Mouse (Mus musculus) MEL (cell line): ENCODE data around the gene Inpp4b. TPM values are rescaled to one million over a fixed set of nuclear protein-coding genes. Genes with fewer than 3 reads are reported as not detected.
"Not testable (repeated sequence)": the region's sequence is repeated elsewhere in the genome, so short reads cannot be mapped to it uniquely, and the experiment has no call there.

ENCODE experiments used
- DNase-seq: peaks from one replicate; pipeline ENCODE4 v3.0.0; 2011; ENCODE audit warnings: low read depth, low spot score
- H3K27ac ChIP-seq: 2 replicates; pipeline ENCODE4 v1.5.1; 2012; ENCODE audit warnings: low read depth, mild to moderate bottlenecking, control low read depth, low read length, moderate library complexity; ENCODE audit not compliant: control insufficient read depth
- H3K27me3 ChIP-seq, 2 experiments: fragments of 150-350 bp in 1 of 2; sonication (generic) in 1 of 2; 2 replicates each; pipeline ENCODE4 v1.6.1; 2012; ENCODE audit warnings: low read length in 2 of 2, mild to moderate bottlenecking in 2 of 2, improper control_type of control experiment in 1 of 2, moderate library complexity in 1 of 2; ENCODE audit not compliant: insufficient read depth in 2 of 2, control insufficient read depth in 1 of 2
- H3K36me3 ChIP-seq, 2 experiments: 2 replicates each; pipeline ENCODE4 v1.6.1; 2012 to 2014; ENCODE audit warnings: low read length in 2 of 2, improper control_type of control experiment in 1 of 2, inconsistent platforms in 1 of 2, mild to moderate bottlenecking in 1 of 2; ENCODE audit not compliant: insufficient read depth in 2 of 2, control insufficient read depth in 1 of 2
- H3K4me1 ChIP-seq, 2 experiments: fragments of 150-350 bp in 1 of 2; sonication (generic) in 1 of 2; 2 replicates each; pipeline ENCODE4 v1.6.1; 2012; ENCODE audit warnings: low read length in 2 of 2, improper control_type of control experiment in 1 of 2, mild to moderate bottlenecking in 1 of 2; ENCODE audit not compliant: insufficient read depth in 2 of 2, control insufficient read depth in 1 of 2
- H3K4me3 ChIP-seq, 2 experiments: fragments of 150-350 bp in 1 of 2; sonication (generic) in 1 of 2; 2 replicates each; pipeline ENCODE4 v1.5.1; 2012; ENCODE audit warnings: low read depth in 2 of 2, low read length in 2 of 2, mild to moderate bottlenecking in 2 of 2, moderate library complexity in 2 of 2, control low read depth in 1 of 2, improper control_type of control experiment in 1 of 2; ENCODE audit not compliant: control insufficient read depth in 1 of 2, insufficient read depth in 1 of 2
- H3K79me2 ChIP-seq: 2 replicates; pipeline ENCODE4 v1.6.1; 2012; ENCODE audit warnings: mild to moderate bottlenecking, low read length, moderate library complexity; ENCODE audit not compliant: control insufficient read depth, poor library complexity, insufficient read depth
- H3K9ac ChIP-seq: 2 replicates; pipeline ENCODE4 v1.6.1; 2012; ENCODE audit warnings: low read depth, mild to moderate bottlenecking, control low read depth, low read length, moderate library complexity; ENCODE audit not compliant: control insufficient read depth, poor library complexity, severe bottlenecking
- H3K9me3 ChIP-seq: fragments of 150-350 bp; sonication (generic); replicated peaks from 2 replicates; pipeline ENCODE4 v1.6.1; 2012; ENCODE audit warnings: mild to moderate bottlenecking, low read length, improper control_type of control experiment, moderate library complexity; ENCODE audit not compliant: insufficient read depth
- CTCF ChIP-seq, 3 experiments: IDR thresholded peaks in 2 of 3; conservative IDR thresholded peaks in 1 of 3; 2 replicates each; pipeline ENCODE4 v1.5.1; 2011 to 2012; ENCODE audit warnings: low read length in 3 of 3, low read depth in 2 of 3, mild to moderate bottlenecking in 2 of 3, improper control_type of control experiment in 1 of 3, inconsistent platforms in 1 of 3, mixed read lengths in 1 of 3, moderate library complexity in 1 of 3; ENCODE audit not compliant: control insufficient read depth in 1 of 3, insufficient read depth in 1 of 3, poor library complexity in 1 of 3, severe bottlenecking in 1 of 3
- ELF1 ChIP-seq: IDR thresholded peaks from 2 replicates; pipeline ENCODE4 v1.6.1; 2014; ENCODE audit warnings: low read depth, mild to moderate bottlenecking, inconsistent platforms, low read length, improper control_type of control experiment, moderate library complexity
- EP300 ChIP-seq, 2 experiments: IDR thresholded peaks; 2 replicates each; pipeline ENCODE4 v1.6.1; 2011; ENCODE audit warnings: improper control_type of control experiment in 2 of 2, low read length in 2 of 2, low read depth in 1 of 2, mild to moderate bottlenecking in 1 of 2
- MAFK ChIP-seq: IDR thresholded peaks from 2 replicates; pipeline ENCODE4 v1.6.1; 2011; ENCODE audit warnings: low read depth, mild to moderate bottlenecking, low read length, improper control_type of control experiment, borderline replicate concordance
- MAX ChIP-seq: IDR thresholded peaks from 2 replicates; pipeline ENCODE4 v1.6.1; 2011; ENCODE audit warnings: low read length, improper control_type of control experiment
- MXI1 ChIP-seq: IDR thresholded peaks from 2 replicates; pipeline ENCODE4 v1.6.1; 2011; ENCODE audit warnings: mild to moderate bottlenecking, low read depth, low read length, improper control_type of control experiment
- POLR2A ChIP-seq, 2 experiments: IDR thresholded peaks; 2 replicates each; pipeline ENCODE4 v1.6.1; 2011 to 2012; ENCODE audit warnings: low read length in 2 of 2, mild to moderate bottlenecking in 2 of 2, control low read depth in 1 of 2, improper control_type of control experiment in 1 of 2, low read depth in 1 of 2, moderate library complexity in 1 of 2; ENCODE audit not compliant: control insufficient read depth in 1 of 2, insufficient read depth in 1 of 2, poor library complexity in 1 of 2
- TAL1 ChIP-seq: IDR thresholded peaks from 2 replicates; pipeline ENCODE4 v1.6.1; 2012; ENCODE audit warnings: mild to moderate bottlenecking, inconsistent platforms, low read length, moderate library complexity, mixed read lengths
- TBP ChIP-seq: IDR thresholded peaks from 2 replicates; pipeline ENCODE4 v1.8.0; 2011; ENCODE audit warnings: low read depth, low read length, improper control_type of control experiment
- USF2 ChIP-seq, 2 experiments: IDR thresholded peaks; 2 replicates each; pipeline ENCODE4 v1.6.1; 2011 to 2012; ENCODE audit warnings: improper control_type of control experiment in 2 of 2, low read length in 2 of 2, borderline replicate concordance in 1 of 2, inconsistent platforms in 1 of 2, low read depth in 1 of 2, mild to moderate bottlenecking in 1 of 2; ENCODE audit not compliant: insufficient read depth in 1 of 2
- ZC3H11A ChIP-seq: IDR thresholded peaks from 2 replicates; pipeline ENCODE4 v1.6.1; 2012; ENCODE audit warnings: low read depth, mild to moderate bottlenecking, inconsistent platforms, low read length, improper control_type of control experiment
- ZKSCAN1 ChIP-seq: IDR thresholded peaks from 2 replicates; pipeline ENCODE4 v1.6.1; 2012; ENCODE audit warnings: low read depth, mild to moderate bottlenecking, inconsistent platforms, low read length, improper control_type of control experiment, moderate library complexity
- polyA plus RNA-seq, 2 experiments: library from polyadenylated mRNA; stranded (reverse) in 1 of 2; unstranded in 1 of 2; fragments of >175 nt in 1 of 2; fragments of >200 nt in 1 of 2; gene quantifications; 2 replicates each; pipeline versions ENCODE4 v1.2.1 to v1.2.4; 2012; ENCODE audit warnings: low replicate concordance in 2 of 2, low read depth in 1 of 2; ENCODE audit not compliant: insufficient read length in 2 of 2, insufficient read depth in 1 of 2, missing spikeins in 1 of 2
- total RNA-seq: library from RNA; depleted of rRNA; stranded (reverse); fragments of 300-350 nt; gene quantifications from 2 replicates; pipeline ENCODE4 v1.2.3, GENCODE M21; 2012

Gene Inpp4b
- total and polyA plus RNA-seq, 3 experiments = 12.3 to 26.9 (median 13.6) TPM

DNA sequence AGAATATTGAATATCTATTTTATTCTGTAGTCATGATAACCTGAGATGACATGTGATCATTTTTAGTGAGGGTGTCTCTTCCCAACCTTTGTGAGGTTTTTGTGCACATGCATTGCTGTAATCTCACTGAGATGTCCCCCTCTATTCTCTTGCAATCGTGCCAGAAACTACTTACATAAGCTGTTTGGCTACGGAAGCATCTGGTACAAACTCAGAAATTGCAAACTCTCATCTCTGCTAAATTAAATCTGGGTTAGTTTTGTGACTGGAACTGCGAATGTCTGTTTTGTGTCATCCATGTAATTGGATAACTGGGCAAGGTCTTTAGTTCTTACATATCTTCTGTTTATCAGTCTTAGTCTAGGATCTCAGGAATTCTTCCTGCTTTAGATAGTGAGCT is 725.3 kb downstream of the Inpp4b start:
- Histone ChIP-seq H3K4me3 (no peak overlapping the region), H3K27ac (no peak overlapping the region), H3K79me2 (no peaks in the 10 kb centered on the region), H3K9me3 (no peaks in the 10 kb centered on the region), H3K36me3 (peaks cover 2 to 3% of the 10 kb centered on the region in 2 experiments), H3K27me3 (no peaks in the 10 kb centered on the region), H3K4me1 (0 out of 4 replicates have a peak, but pooled peaks cover 0 to 4% of the 10 kb centered on the region in 2 experiments), H3K9ac (no peak overlapping the region)
- DNase-seq = no peak
- TF ChIP-seq MAFK (no peak), ELF1 (no peak), CTCF (IDR thresholded peaks at IDR 0.05 in 2 of 3, conservative IDR thresholded peaks at IDR 0.05 in 1 of 3; ENCODE audit: control insufficient read depth in 1 of 3, insufficient read depth in 1 of 3, low read depth in 2 of 3, low read length in 3 of 3, poor library complexity in 1 of 3, severe bottlenecking in 1 of 3) (no peak)

DNA sequence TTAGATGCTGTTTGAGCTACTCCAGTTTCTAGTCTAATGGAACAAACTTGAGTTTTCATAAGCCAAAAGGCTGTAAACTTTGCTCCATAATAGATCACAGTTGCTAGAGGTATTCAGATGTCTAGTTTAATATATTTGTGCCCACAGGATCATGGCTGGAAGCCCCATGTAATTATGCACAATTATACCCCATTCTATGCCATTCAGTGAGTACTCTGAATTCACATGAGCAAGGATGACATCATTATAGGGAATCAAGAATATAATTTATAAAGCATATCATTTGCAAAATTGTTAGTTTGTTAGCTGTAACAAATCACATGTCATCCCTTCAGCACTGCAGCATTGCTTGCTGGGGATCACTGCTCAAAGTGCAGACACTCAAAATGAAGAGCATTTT is 736.9 kb downstream of the Inpp4b start:
- Histone ChIP-seq H3K27ac (no peak overlapping the region), H3K4me1 (no peaks in the 10 kb centered on the region), H3K36me3 (no peaks in the 10 kb centered on the region; a peak in 1 of 4 replicates), H3K79me2 (no peaks in the 10 kb centered on the region), H3K9ac (no peak overlapping the region), H3K4me3 (no peak overlapping the region), H3K9me3 (no peaks in the 10 kb centered on the region), H3K27me3 (no peaks in the 10 kb centered on the region)
- DNase-seq = no peak
- TF ChIP-seq TBP (no peak), MXI1 (no peak), ZKSCAN1 (no peak), USF2 (IDR thresholded peaks at IDR 0.05; ENCODE audit: borderline replicate concordance in 1 of 2, insufficient read depth in 1 of 2, low read depth in 1 of 2, low read length in 2 of 2) (no peak), MAX (no peak), TAL1 (no peak), EP300 (IDR thresholded peaks at IDR 0.05; ENCODE audit: low read depth in 1 of 2, low read length in 2 of 2) (no peak), CTCF (IDR thresholded peaks at IDR 0.05 in 2 of 3, conservative IDR thresholded peaks at IDR 0.05 in 1 of 3; ENCODE audit: control insufficient read depth in 1 of 3, insufficient read depth in 1 of 3, low read depth in 2 of 3, low read length in 3 of 3, poor library complexity in 1 of 3, severe bottlenecking in 1 of 3) (no peak), POLR2A (IDR thresholded peaks at IDR 0.05; ENCODE audit: control insufficient read depth in 1 of 2, insufficient read depth in 1 of 2, low read depth in 1 of 2, low read length in 2 of 2, poor library complexity in 1 of 2) (no peak), ZC3H11A (no peak), MAFK (no peak)

DNA sequence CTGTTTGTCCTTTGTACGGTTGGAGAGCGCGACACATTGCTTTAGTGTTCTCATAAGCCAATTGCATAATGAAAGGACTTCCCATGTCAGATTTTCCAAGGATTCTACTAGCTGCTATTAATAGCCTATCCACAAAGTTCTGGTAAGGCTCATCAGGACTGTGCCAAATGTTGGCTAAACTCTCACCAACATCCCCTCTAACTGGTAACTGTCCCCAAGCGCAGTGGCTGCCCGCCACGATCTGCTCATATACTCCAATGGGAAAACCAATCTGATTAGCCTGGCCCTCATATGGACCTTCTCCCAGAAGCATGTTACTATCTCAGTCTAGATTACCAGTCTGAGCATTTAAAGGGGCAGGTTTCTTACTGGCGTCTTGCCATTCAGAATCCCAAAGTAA is 744.3 kb downstream of the Inpp4b start:
- not testable (repeated sequence) for H3K4me3 ChIP-seq, H3K27me3 ChIP-seq, H3K9ac ChIP-seq, H3K79me2 ChIP-seq, H3K4me1 ChIP-seq, DNase-seq, H3K36me3 ChIP-seq, H3K9me3 ChIP-seq, H3K27ac ChIP-seq
